16 mouse cellular contexts compared by ENCODE assay signal in genomic region chr8:84466932-84467331, GRCm38 (mm10).
DNase-seq lines count a peak whose midpoint lies in the region; ATAC-seq lines count a peak whose summit lies in the region.
"Had no signal": no experiment of that assay in that cellular context is flagged by ENCODE, and none has a peak within 500 bp of the region (broad histone marks: within the 10 kb centered on the region; RNA-seq: fewer than 3 reads in every experiment).

No protein-coding gene starts in this region.

- WGBS in hindbrain, embryonic 15.5 days: 48% methylated on average over 1 of the region's 1 CpGs
- 78% methylated on average over 1 of the region's 1 CpGs for WGBS in hindbrain, embryonic 10.5 days
- WGBS in hindbrain, embryonic 16.5 days: 40% methylated on average over 1 of the region's 1 CpGs

- no peaks in the 10 kb centered on the region for H3K27me3 ChIP-seq in hindbrain, embryonic 15.5 days
- H3K27me3 ChIP-seq in hindbrain, embryonic 10.5 days (ENCODE audit: insufficient read depth, poor library complexity, severe bottlenecking): no peaks in the 10 kb centered on the region
- no peaks in the 10 kb centered on the region for H3K27me3 ChIP-seq in hindbrain, embryonic 16.5 days (replicated peaks; ENCODE audit: control insufficient read depth, insufficient read depth, low read length)
- H3K27me3 ChIP-seq: embryonic facial prominence, embryonic 12.5 days; forebrain, embryonic 12.5 days; heart, embryonic 15.5 days had no signal

- H3K9ac ChIP-seq in hindbrain, embryonic 15.5 days: no peak overlapping the region
- H3K9ac ChIP-seq in hindbrain, embryonic 16.5 days (ENCODE audit: low read depth, low read length): no peak overlapping the region
- H3K9ac ChIP-seq: embryonic facial prominence, embryonic 12.5 days; forebrain, embryonic 12.5 days; heart, embryonic 15.5 days had no signal

- H3K27ac ChIP-seq in hindbrain, embryonic 15.5 days (replicated peaks): peak overlapping the region; percentile 52
- H3K27ac ChIP-seq in hindbrain, embryonic 10.5 days: no peak overlapping the region
- H3K27ac ChIP-seq in hindbrain, embryonic 16.5 days (ENCODE audit: low read depth, low read length): peak overlapping the region; percentile 17
- H3K27ac ChIP-seq: embryonic facial prominence, embryonic 12.5 days; forebrain, embryonic 12.5 days; heart, embryonic 15.5 days had no signal

- DNase-seq in hindbrain, embryonic 10.5 days (ENCODE audit: low spot score): no peak
- peak; percentile 96 for DNase-seq in brain, adult 2 months (ENCODE audit: low read depth, low spot score)
- peak; percentile 65 for DNase-seq in cerebellum, adult 11 months
- DNase-seq in urinary bladder, adult 18-20 months (ENCODE audit: low spot score in 2 of 2): no peak
- DNase-seq: adrenal gland, adult 2 months; gastrocnemius, postnatal 14 days; kidney, postnatal 25 days; right cerebral cortex, postnatal 14 days; thymus, postnatal 25 days had no signal

- peaks cover 12% of the 10 kb centered on the region for H3K4me1 ChIP-seq in hindbrain, embryonic 15.5 days (replicated peaks)
- no peaks in the 10 kb centered on the region for H3K4me1 ChIP-seq in hindbrain, embryonic 10.5 days (replicated peaks)
- no peaks in the 10 kb centered on the region; the same call in 1 of the 2 replicates for H3K4me1 ChIP-seq in hindbrain, embryonic 16.5 days (ENCODE audit: control insufficient read depth, insufficient read depth, low read depth, low read length)
- H3K4me1 ChIP-seq: embryonic facial prominence, embryonic 12.5 days; forebrain, embryonic 12.5 days; heart, embryonic 15.5 days had no signal

- peak; percentile 45; the same call in 1 of the 2 replicates for ATAC-seq in hindbrain, embryonic 15.5 days (ENCODE audit: low FRiP score, low read depth)
- peak; percentile 71; the same call in 1 of the 2 replicates for ATAC-seq in hindbrain, embryonic 16.5 days
- no peak for ATAC-seq in megakaryocyte-erythroid progenitor cell, adult 5-6 weeks (replicated peaks; ENCODE audit: low FRiP score, low TSS enrichment, poor library complexity, severe bottlenecking)
- ATAC-seq: intestine, postnatal 0 days had no signal

- H3K4me2 ChIP-seq in hindbrain, embryonic 15.5 days: no peak overlapping the region
- no peak overlapping the region for H3K4me2 ChIP-seq in hindbrain, embryonic 16.5 days (ENCODE audit: low read length)
- H3K4me2 ChIP-seq: embryonic facial prominence, embryonic 12.5 days; forebrain, embryonic 12.5 days; heart, embryonic 15.5 days had no signal

- H3K4me3 ChIP-seq in hindbrain, embryonic 15.5 days: no peak overlapping the region
- H3K4me3 ChIP-seq in hindbrain, embryonic 10.5 days: no peak overlapping the region
- H3K4me3 ChIP-seq in hindbrain, embryonic 16.5 days (ENCODE audit: low read length): no peak overlapping the region
- H3K4me3 ChIP-seq: embryonic facial prominence, embryonic 12.5 days; forebrain, embryonic 12.5 days; heart, embryonic 15.5 days had no signal

- peaks cover 27% of the 10 kb centered on the region for H3K36me3 ChIP-seq in hindbrain, embryonic 15.5 days
- peaks cover 27% of the 10 kb centered on the region for H3K36me3 ChIP-seq in hindbrain, embryonic 10.5 days
- H3K36me3 ChIP-seq in hindbrain, embryonic 16.5 days (ENCODE audit: control insufficient read depth, insufficient read depth, low read length): peaks cover 12% of the 10 kb centered on the region
- H3K36me3 ChIP-seq: embryonic facial prominence, embryonic 12.5 days; heart, embryonic 15.5 days had no signal

- 0 out of 2 replicates have a peak, but pooled peaks cover 3% of the 10 kb centered on the region for H3K9me3 ChIP-seq in hindbrain, embryonic 15.5 days
- peaks cover 8% of the 10 kb centered on the region for H3K9me3 ChIP-seq in hindbrain, embryonic 10.5 days
- no peaks in the 10 kb centered on the region for H3K9me3 ChIP-seq in hindbrain, embryonic 16.5 days (ENCODE audit: control insufficient read depth, low read length)
- H3K9me3 ChIP-seq: heart, embryonic 15.5 days had no signal

Comparison
In these comparisons a context has a peak if more than half of its experiments do, and no peak if none do; other contexts are left out.
1. DNase-seq: peak in brain, adult 2 months (single experiment) and cerebellum, adult 11 months (single experiment); none in hindbrain, embryonic 10.5 days (single experiment) and urinary bladder, adult 18-20 months (0 of 2).